Mouse (Mus musculus) adrenal gland, postnatal 10 days (tissue): ENCODE results near the gene Trap1a. TPM values are rescaled to one million over a fixed set of nuclear protein-coding genes. Genes with fewer than 3 reads are reported as not detected.
"Not testable (repeated sequence)": the region's sequence is repeated elsewhere in the genome, so short reads cannot be mapped to it uniquely, and the experiment has no call there.

Experiments used
- DNase-seq: peaks from one replicate; pipeline ENCODE4 v3.0.0; 2021; ENCODE audit warnings: mixed read lengths
- long read RNA-seq, 2 experiments: library from polyadenylated mRNA; stranded (forward); transcript quantifications; one replicate each; pipeline ENCODE4 v2.0.0; 2021
- total RNA-seq, 2 experiments: library from RNA; stranded (reverse); gene quantifications; 2 replicates each; pipeline ENCODE4 v1.2.3; 2021

Trap1a gene
- not detected for total RNA-seq
- long read RNA-seq, experiment 1, result 0 reads
- long read RNA-seq, experiment 2, result 0 reads

DNA sequence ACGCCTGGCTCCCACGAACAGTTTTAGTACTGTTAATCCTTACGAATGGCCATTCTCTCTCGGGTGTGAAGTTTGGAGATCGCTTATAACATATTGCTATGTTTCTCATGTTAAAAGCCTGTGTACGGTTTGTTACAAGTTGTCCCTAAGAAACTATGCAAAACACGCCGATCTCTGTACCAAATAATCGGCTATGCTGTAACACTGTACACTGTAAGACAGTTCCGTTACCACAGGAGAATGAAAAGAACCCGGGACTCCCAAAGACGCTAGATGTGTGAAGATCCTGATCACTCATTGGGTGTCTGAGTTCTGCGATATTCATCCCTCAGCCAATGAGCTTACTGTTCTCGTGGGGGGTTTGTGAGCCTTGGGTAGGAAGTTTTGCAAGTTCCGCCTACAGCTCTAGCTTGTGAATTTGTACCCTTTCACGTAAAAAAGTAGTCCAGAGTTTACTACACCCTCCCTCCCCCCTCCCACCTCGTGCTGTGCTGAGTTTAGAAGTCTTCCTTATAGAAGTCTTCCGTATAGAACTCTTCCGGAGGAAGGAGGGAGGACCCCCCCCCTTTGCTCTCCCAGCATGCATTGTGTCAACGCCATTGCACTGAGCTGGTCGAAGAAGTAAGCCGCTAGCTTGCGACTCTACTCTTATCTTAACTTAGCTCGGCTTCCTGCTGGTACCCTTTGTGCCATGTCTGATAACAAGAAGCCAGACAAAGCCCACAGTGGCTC is at the start of gene Trap1a:
Trap1a (plus strand) TSS at position 421 of the 732 bp plus-strand sequence.
- DNase-seq, result no peak

DNA sequence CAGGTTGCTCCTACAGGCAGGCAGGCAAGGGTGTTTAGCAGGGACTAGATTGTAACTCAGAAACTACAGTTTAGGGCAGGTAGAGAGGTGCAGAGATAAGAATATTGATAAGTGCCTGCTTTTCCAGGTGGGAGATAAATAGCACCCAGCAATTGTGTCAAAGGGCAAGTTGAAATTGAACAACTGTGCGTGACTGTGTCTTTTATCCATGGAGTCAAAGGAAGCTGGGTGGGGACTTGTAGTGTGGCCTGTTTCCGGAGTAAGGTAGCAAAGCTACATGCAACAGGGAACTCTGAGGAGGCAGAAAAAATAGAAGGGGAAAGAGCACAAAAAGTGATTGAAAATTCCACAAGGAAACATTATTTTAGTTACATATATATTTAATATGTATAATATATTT is 40.4 kb upstream of the Trap1a start:
- no peak for DNase-seq

DNA sequence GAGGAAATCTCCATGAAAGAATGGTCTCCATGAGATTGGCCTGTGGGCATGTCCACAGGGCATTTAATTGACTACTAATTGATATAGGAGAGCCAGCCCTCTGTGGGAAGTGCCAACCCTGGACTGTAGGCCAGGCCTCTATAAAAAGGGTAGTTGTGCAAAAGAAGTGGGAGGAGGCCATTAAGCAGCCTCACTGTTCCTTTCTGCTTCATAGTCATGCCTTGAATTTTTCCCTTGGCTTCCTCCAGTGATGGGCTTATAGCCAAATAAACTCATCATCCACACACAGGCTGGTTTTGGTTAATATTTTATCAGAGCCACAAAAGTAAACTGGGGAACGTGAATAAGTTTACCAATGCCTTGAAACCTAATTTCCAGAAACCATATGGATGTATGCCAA is 38.2 kb upstream of the Trap1a start:
- no peak for DNase-seq

DNA sequence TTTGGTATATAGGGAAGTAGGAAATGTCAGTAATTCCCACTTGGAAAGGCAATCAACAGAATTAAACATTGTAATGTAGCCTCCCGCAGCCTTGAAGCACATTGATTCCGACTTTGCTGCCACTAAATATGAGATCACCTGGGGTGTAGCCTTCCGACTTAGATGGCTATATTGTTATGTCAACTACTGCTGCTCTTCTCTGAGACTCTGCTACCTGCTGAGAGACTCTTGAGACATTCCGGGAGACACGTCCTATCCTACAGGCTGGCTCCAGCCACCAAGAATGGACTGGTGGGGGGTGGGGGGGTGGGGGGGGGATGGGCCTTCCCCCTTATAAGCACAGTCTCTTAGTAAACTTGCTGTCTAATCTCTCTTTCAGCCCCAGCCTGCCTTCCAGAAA is 16.1 kb upstream of the Trap1a start:
- not testable (repeated sequence) for DNase-seq

DNA sequence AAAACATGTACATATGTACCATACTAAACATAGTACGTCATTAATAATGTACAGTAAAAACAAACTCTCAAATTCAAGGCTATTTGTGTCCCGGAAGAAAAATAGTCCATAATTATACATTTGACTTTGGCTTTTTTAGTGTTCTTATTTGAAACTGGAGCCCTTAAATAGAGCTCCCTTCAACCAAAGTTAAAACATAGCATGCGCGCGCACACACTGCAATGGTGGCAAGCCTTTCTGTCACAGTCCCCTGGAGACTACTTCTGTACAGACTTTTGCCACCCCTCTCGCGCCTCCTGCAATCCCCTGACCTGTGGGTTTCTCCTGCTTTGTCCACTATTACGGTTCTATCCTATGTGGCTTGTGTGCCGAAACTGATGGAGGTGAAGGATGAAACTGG is 900 bp upstream of the Trap1a start:
- DNase-seq, result no peak

DNA sequence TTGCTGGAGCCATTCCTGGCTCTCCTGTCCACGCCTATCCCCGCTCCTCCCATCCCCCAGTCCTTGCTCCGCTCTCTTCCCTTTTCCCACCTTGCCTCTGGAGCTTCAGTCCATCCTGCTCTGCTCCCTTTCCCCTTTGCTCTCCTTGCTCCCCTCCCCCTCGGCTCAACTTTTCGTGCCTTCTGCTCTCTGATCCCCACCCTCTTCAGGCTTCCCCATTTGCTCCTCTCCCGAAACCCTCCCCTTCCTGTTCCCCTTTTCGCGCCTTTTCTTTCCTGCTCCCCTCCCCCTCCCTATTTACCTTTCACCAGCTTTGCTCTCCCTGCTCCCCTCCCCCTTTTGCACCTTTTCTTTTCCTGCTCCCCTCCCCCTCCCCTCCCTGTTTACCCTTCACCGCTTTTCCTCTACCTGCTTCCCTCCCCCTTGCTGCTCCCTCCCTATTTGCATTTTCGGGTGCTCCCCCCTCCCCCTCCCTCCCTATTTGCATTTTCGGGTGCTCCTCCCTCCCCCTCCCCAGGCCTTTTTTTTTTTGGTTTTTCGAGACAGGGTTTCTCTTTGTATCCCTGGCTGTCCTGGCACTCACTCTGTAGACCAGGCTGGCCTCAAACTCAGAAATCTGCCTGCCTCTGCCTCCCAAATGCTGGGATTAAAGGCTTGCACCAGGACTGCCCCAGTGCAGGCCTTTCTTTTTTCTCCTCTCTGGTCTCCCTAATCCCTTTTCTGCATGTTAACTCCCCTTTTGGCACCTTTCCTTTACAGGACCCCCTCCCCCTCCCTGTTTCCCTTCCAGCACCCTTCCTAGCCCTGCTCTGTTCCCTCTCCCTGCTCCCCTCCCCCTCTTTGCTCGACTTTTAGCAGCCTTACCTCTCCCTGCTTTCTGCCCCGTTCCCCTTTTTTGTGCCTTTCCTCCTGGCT is 1.3 kb downstream of the Trap1a start:
- no peak for DNase-seq

DNA sequence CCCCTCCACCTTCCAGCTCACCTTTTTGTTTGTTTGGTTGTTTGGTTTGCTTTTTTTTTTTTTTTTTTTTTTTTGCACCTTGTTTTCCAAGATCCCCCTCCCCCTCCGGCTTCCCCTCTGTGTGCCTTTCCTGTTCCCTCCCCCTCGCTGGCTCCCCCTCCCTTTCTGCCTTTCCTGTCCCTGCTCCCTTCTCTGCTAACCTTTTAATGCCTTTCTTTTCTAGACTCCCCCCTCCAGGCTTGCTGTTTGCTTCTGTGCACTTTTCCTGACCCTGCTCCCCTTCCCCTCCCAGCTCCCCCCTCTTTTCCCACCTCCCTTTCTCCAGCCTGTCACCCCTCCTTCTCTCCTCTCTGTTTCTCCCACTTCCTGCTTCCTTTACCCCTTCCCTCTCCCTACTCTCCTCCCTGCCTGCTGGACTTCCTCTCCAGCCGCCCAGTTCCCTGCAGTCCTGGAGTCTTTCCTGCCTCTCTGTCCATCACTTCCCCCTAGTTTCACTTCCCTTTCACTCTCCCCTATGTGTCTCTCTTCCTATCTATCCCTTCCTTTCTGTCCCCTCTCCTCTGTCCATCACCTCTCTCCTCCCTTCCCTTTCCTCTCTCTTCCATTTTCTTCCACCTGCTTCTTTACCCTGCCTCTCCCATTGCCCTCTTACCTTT is 2.1 kb downstream of the Trap1a start:
- no peak for DNase-seq

DNA sequence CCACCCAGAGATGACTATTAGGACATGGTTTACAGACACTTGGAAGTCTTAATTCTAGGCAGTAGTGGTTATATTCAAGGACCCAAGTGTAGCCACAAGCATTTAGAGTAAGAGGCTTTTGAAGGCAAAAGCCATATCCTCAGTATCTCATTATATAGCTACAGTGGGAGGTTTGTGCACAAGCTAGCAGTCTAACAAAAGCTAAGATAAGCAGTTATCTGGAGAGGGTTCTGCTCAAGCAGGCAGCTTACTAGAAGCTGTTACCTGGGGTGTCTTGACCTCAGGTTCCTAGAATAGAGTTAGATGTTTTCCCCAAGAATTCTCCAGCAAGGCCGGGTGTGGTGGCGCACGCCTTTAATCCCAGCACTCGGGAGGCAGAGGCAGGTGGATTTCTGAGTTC is 6.1 kb downstream of the Trap1a start:
- DNase-seq, result no peak

DNA sequence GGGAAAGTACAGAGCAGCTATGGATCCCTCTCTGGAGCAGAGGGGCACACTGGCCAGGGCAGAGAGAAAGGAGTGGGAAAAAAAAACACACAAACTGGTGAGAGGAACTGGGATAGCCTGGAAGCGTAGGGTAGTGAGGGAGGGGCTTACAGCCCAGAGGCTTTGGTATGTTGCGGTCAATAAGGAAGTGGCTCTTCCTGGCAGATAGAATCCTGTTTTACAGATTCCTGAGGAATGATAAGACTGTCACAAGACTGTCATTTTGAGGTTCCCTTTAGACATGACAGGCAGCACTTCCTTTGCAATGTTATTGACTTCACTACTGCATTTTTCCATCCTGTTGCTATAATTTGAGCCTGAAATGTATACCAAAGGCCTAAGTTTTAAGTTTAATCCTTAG is 7.7 kb downstream of the Trap1a start:
- no peak for DNase-seq

DNA sequence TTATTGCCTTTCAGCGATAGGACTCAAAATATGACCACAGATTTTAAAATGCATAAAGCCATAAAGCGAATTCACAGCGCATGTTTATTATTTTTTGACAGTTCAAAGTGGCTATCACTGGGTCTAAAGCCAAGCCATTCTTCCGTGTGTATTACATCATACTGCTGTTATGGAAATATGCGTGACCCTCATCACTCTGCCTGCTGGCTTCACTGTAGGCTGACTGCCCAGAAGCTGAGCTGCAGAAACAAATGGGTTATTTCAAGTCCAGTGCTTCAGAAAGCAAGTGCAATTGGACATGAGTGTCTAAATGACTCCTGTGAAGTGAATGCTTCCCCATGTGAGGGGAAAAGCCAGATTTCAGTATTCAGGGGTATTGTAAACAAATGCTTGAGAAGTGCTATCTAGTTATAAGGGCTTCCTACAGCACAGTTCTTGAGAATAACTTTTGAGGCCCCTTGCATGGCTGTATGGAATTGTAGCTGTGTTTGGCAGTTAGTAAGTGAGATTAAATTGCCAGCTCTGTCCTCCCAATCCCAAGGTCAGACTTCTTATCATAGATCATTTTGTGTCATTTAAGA is 18.8 kb downstream of the Trap1a start:
- DNase-seq, result no peak

DNA sequence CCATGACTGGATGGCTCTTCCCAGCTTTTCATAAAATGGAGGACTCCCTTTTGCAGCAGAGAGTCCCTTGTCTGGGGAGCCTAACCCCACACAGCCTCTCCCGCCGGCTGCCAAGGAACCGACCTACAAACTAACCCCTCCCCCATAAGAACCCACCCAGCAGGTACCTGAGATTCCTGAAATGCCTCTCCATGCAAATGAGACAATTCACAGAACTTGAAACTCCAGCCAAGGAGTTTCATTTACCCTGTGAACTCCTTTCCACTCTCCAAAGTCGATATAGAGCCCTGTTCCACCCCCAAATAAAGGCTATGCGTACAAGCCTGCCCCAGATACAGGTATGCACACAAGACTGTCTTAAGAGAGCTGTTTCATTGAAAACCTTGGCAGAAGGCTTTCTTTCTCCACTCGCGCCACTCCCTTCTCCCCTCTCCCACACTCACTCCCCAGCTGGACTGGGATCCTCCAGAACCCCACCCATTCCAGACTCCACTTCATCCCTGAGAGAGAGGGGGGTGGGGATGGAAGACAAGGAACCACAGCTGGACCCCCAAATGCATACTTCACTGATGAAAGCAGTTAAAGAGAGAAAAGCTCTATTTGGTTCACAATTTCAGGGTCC is 24.3 kb downstream of the Trap1a start:
- DNase-seq, result no peak

DNA sequence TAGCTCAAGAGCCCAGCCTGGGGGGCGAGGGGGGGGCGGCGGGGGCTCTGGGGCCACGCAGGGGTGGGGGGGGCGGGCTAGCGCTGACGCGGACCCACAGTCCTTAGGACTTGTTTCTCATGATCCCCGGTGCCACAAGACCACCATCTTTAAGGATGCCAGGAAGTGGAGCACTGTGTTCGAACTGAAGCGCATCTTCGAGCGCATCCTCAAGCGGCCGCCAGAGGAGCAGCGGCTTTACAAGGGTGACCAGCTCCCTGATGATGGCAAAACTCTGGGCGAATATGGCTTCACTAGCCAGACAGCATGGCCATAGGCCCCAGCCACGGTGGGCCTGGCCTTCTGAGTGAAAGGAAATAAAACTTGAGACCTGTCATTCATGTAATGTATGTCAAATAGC is 24.9 kb downstream of the Trap1a start:
- no peak for DNase-seq

DNA sequence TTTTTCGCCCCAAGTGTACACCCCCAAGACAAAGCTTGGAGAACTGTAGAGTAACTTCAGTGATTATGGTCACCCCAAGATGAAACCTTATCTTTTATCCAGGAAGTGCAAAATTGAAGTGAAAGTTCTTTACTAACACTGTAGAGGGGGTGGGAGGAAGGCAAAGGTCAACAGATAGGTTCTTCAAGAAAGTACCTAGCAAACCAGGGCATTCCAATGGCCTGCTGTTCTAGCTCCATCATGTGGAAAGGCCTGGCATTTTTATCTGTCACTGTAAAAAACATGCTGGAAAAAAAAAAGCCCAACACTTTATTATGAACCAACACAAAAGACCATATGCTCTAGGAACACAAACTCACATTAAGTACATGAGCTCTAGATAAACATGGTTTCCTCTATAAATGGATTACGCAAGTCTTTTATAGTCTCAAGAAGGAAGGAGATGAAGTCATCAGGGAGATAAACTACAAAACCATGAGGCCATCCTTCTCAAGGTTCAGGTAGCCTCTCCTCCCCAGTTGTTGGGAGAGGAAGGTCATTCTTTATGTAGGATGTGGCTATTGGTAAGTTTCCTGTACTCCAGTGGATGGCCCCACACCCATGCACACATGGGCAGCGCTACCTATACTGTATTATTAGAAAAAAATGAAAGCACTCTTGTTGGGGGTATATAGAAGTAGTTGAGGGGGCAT is 33.5 kb downstream of the Trap1a start:
- no peak for DNase-seq

DNA sequence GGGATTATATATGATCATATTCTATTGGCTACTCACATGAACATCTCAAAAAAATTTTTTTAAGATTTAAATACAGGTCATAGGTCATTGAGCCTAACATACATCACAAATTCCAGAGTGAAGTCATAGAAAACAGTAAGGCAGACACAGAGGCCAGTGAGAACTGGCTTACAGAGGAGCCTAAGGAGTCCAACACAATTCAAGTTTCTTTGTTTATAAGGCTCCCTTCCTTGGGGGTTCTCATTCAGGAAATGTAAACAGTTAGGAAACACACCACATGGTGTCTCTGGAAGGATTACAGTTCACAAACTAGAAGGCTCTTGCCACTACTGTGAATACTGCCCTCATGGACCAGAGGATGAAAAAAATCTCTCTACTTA is 34.0 kb downstream of the Trap1a start:
- DNase-seq, result no peak

DNA sequence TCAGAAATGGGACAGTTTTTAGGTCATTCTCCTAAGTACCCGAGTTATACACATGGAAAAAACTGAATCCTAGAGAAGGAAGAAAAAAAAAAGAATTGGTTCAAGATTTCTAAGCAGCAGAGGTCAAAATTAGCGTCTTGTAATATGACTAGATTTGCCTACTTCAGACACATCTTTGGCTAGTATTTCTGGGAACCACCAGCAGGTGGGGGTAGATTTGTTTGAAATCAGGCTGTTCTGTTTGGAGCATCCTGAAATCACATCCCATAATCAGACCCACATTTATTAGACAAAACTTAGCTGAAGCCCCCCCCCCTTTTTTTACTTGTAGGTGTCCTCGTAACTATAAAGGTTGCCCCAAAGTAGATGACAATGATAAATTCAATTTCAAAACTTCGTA is 35.6 kb downstream of the Trap1a start:
- peak; percentile 10 for DNase-seq

DNA sequence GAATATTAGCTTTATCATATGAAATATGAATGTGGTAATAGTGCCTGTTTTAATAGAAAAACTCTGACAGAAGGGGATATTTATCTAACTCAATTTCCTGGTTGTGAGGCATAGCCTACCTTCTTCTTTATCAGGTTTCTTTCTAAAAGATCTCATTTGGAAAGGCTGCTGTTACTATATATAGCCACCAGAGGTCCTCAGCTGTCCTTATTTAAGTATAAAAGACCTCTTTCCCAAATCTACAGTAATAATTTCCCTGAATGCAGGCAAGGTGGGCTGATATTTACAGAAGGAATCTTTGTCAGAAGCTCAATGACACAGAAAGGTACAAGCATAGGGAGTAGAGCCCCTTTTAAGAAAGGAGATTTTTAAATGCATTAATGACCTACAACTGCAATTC is 39.2 kb downstream of the Trap1a start:
- no peak for DNase-seq

Other genes with a start within 250 kb of the Trap1a start
- gene Serpina7, start 248.4 kb upstream of the Trap1a start, total RNA-seq, result 10 to 100 TPM in 1 of 2 experiments, 1 to 10 TPM in 1; 8.5 to 13.7 TPM
- gene 4930513O06Rik, start 247.4 kb upstream of the Trap1a start, total RNA-seq, result not detected
- gene 4933428M09Rik, start 154.5 kb upstream of the Trap1a start, total RNA-seq, result not detected
- gene Mum1l1, start 123.6 kb upstream of the Trap1a start, total RNA-seq, result 1 to 10 TPM; 4.5 to 6.3 TPM
- under 1 TPM; 0.48 to 0.60 TPM for gene D330045A20Rik, start 146.7 kb downstream of the Trap1a start, total RNA-seq
- 10 to 100 TPM; 21.1 to 33.0 TPM for gene Rnf128, start 229.6 kb downstream of the Trap1a start, total RNA-seq